In the genomic region with DNA sequence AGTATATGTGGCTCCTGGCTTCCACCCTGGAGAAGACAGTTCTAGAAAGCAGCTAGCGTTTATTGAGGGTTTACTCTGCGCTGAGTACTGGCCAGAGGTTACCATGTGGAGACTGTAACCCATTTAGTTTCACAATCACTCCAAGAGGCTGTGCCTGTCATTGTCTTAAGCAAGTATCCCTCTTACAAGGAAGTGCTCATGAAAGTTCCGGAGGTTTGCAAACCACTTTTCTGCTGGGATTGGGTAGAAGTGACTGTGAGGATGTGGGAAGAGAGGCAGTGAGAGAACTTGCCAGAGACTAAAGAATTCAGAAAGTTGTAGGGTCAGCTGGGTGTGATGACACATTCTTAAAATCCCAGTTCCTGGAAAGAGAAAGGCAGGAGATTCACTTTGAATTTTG, we compare ENCODE assay signal across 22 mouse cellular contexts. TPM values are rescaled to one million over a fixed set of nuclear protein-coding genes. Genes with fewer than 3 reads are reported as not detected.
A peak's percentile ranks its signal among the peaks of the same experiment; 100 is the strongest.
DNase-seq lines count a peak whose midpoint lies in the region; ATAC-seq lines count a peak whose summit lies in the region.
"Had no signal": no experiment of that assay in that cellular context is flagged by ENCODE, and none has a peak within 500 bp of the region (broad histone marks: within the 10 kb centered on the region; RNA-seq: fewer than 3 reads in every experiment).

No protein-coding gene starts in this region.

- no peaks in the 10 kb centered on the region for H3K36me3 ChIP-seq in midbrain, embryonic 11.5 days (ENCODE audit: control insufficient read depth, insufficient read depth, low read length)
- no peaks in the 10 kb centered on the region for H3K36me3 ChIP-seq in midbrain, embryonic 16.5 days (ENCODE audit: control insufficient read depth, insufficient read depth, low read length)
- H3K36me3 ChIP-seq: embryonic facial prominence, embryonic 10.5 days; embryonic facial prominence, embryonic 12.5 days had no signal

- H3K9ac ChIP-seq in midbrain, embryonic 11.5 days (ENCODE audit: low read length): no peak overlapping the region
- H3K9ac ChIP-seq in midbrain, embryonic 16.5 days (ENCODE audit: low read depth, low read length): no peak overlapping the region
- H3K9ac ChIP-seq: embryonic facial prominence, embryonic 12.5 days had no signal

- WGBS in midbrain, embryonic 11.5 days: 61% methylated on average over 3 of the region's 3 CpGs
- 74% methylated on average over 3 of the region's 3 CpGs for WGBS in midbrain, embryonic 16.5 days

- peak; percentile 81 for DNase-seq in midbrain, embryonic 11.5 days (ENCODE audit: low spot score, missing footprints)
- peak; percentile 9 for DNase-seq in adipocyte (ENCODE audit: low spot score)
- no peak for DNase-seq in layer of hippocampus, postnatal 14 days (ENCODE audit: low spot score in 2 of 2)
- DNase-seq in layer of hippocampus, adult 9-10 months (ENCODE audit: low spot score): no peak
- DNase-seq: adrenal gland, adult 8-10 months; adrenal gland, postnatal 14 days; adrenal gland, postnatal 36 days; B cell, adult 2 months; cerebellum, adult 11-12 months; cerebellum, adult 2 months; cerebellum, adult 9-10 months; cerebellum, postnatal 10 days; cerebellum, postnatal 25 days had no signal

- H3K9me3 ChIP-seq in midbrain, embryonic 11.5 days (ENCODE audit: control insufficient read depth, low read length): no peaks in the 10 kb centered on the region
- H3K9me3 ChIP-seq in midbrain, embryonic 16.5 days (replicated peaks; ENCODE audit: control insufficient read depth, low read length, poor library complexity, severe bottlenecking): no peaks in the 10 kb centered on the region
- H3K9me3 ChIP-seq: embryonic facial prominence, embryonic 10.5 days; embryonic facial prominence, embryonic 12.5 days had no signal

- H3K4me3 ChIP-seq in midbrain, embryonic 11.5 days (ENCODE audit: low read depth, low read length): no peak overlapping the region
- no peak overlapping the region for H3K4me3 ChIP-seq in midbrain, embryonic 16.5 days (ENCODE audit: low read depth, low read length)
- H3K4me3 ChIP-seq: embryonic facial prominence, embryonic 10.5 days; embryonic facial prominence, embryonic 12.5 days had no signal

- H3K27me3 ChIP-seq in midbrain, embryonic 11.5 days (ENCODE audit: control insufficient read depth, insufficient read depth, low read length): peaks cover 48% of the 10 kb centered on the region
- peaks cover 18% of the 10 kb centered on the region for H3K27me3 ChIP-seq in midbrain, embryonic 16.5 days (ENCODE audit: control insufficient read depth, insufficient read depth, low read depth, low read length)

- no peak overlapping the region for H3K4me2 ChIP-seq in midbrain, embryonic 11.5 days
- no peak overlapping the region for H3K4me2 ChIP-seq in midbrain, embryonic 16.5 days (ENCODE audit: low read length)
- H3K4me2 ChIP-seq: embryonic facial prominence, embryonic 12.5 days had no signal

- no peak overlapping the region for H3K27ac ChIP-seq in midbrain, embryonic 11.5 days (ENCODE audit: low read depth, low read length)
- H3K27ac ChIP-seq in midbrain, embryonic 16.5 days (ENCODE audit: low read length): no peak overlapping the region
- H3K27ac ChIP-seq: embryonic facial prominence, embryonic 10.5 days; embryonic facial prominence, embryonic 12.5 days had no signal

- ATAC-seq in midbrain, embryonic 11.5 days (ENCODE audit: low FRiP score): no peak
- ATAC-seq in midbrain, embryonic 16.5 days: no peak
- peak; percentile 37 for ATAC-seq in megakaryocyte progenitor cell, adult 5-6 weeks (replicated peaks; ENCODE audit: poor library complexity)
- ATAC-seq: forebrain, embryonic 14.5 days; forebrain, embryonic 16.5 days had no signal

- peaks cover 24% of the 10 kb centered on the region for H3K4me1 ChIP-seq in midbrain, embryonic 11.5 days (ENCODE audit: control insufficient read depth, insufficient read depth, low read length)
- H3K4me1 ChIP-seq in midbrain, embryonic 16.5 days (ENCODE audit: control insufficient read depth, insufficient read depth, low read length): peaks cover 22% of the 10 kb centered on the region

RNA-seq across cellular contexts. Expression of a gene that starts 3.3 kb away (rescaled TPM):
- polyA plus RNA-seq in midbrain, embryonic 11.5 days (2014; fragmentation: Nextera tagmentation; extraction: Ambion mirVana): 2.7 and 3.6 TPM in 2 replicates
- 0.75 and 1.2 TPM in 2 replicates for polyA plus RNA-seq in midbrain, embryonic 16.5 days (2015; fragmentation: Nextera tagmentation; extraction: Ambion mirVana)
- not detected in 2 replicates for total RNA-seq in megakaryocyte progenitor cell, adult 5-6 weeks (2015)
- not detected in 2 replicates for total RNA-seq in megakaryocyte progenitor cell, adult 5-6 weeks (2017)
- 10 to 100 TPM; 22.8 to 22.9 TPM for total RNA-seq in layer of hippocampus, postnatal 14 days (2021)
- total RNA-seq: adrenal gland, adult 18-20 months; adrenal gland, adult 8-10 months; adrenal gland, postnatal 14 days; adrenal gland, postnatal 36 days; ES-E14; MEL had no signal

RNA-seq across cellular contexts. Expression of a gene that starts 46.4 kb away (rescaled TPM):
- polyA plus RNA-seq in midbrain, embryonic 11.5 days (2014; fragmentation: Nextera tagmentation; extraction: Ambion mirVana): 41.1 and 45.5 TPM in 2 replicates
- polyA plus RNA-seq in midbrain, embryonic 16.5 days (2015; fragmentation: Nextera tagmentation; extraction: Ambion mirVana): 25.3 and 28.7 TPM in 2 replicates
- total RNA-seq in megakaryocyte progenitor cell, adult 5-6 weeks (2015): 18.1 and 23.7 TPM in 2 replicates
- total RNA-seq in megakaryocyte progenitor cell, adult 5-6 weeks (2017): 23.6 and 29.4 TPM in 2 replicates
- total RNA-seq in layer of hippocampus, postnatal 14 days (2021): 10 to 100 TPM; 42.1 to 49.3 TPM

Comparison
In these comparisons a context has a peak if more than half of its experiments do, and no peak if none do; other contexts are left out.
1. DNase-seq: peak in midbrain, embryonic 11.5 days (single experiment) and adipocyte (single experiment); none in layer of hippocampus, postnatal 14 days (0 of 2) and layer of hippocampus, adult 9-10 months (single experiment).
2. RNA of a gene that starts 3.3 kb away (total RNA-seq): 22.8 to 22.9 TPM in layer of hippocampus, postnatal 14 days; not detected in megakaryocyte progenitor cell, adult 5-6 weeks; every median in the first group is over 10 times any median in the second.